ENCODE assay signal across 9 mouse cellular contexts in genomic region chr11:72037996-72038395, GRCm38 (mm10). TPM values are rescaled to one million over a fixed set of nuclear protein-coding genes. Genes with fewer than 3 reads are reported as not detected.
DNase-seq lines count a peak whose midpoint lies in the region; ATAC-seq and TF ChIP-seq lines count a peak whose summit lies in the region.
"Had no signal": no experiment of that assay in that cellular context is flagged by ENCODE, and none has a peak within 500 bp of the region (broad histone marks: within the 10 kb centered on the region; RNA-seq: fewer than 3 reads in every experiment).

No protein-coding gene starts in this region.

- peaks cover 4% of the 10 kb centered on the region; the same call in 1 of the 2 replicates for H3K4me1 ChIP-seq in cortical plate, adult 2 months (ENCODE audit: control insufficient read depth, insufficient read depth, low read length)
- peaks cover 6% of the 10 kb centered on the region for H3K4me1 ChIP-seq in small intestine, adult 2 months (ENCODE audit: control insufficient read depth, insufficient read depth, insufficient read length, low read length)

- peak; percentile 80 for DNase-seq in left cerebral cortex, adult 18-20 months (ENCODE audit: low spot score in 2 of 2)
- no peak for DNase-seq in left cerebral cortex, adult 11 months (ENCODE audit: low spot score)
- peak; percentile 68 for DNase-seq in adipocyte (ENCODE audit: low spot score)
- DNase-seq in kidney, adult 9 months: peak; percentile 60
- DNase-seq in lung, adult 18-20 months: peak; percentile 31 to 42

- no peaks in the 10 kb centered on the region; the same call in 1 of the 2 replicates for H3K27me3 ChIP-seq in small intestine, adult 2 months (ENCODE audit: control insufficient read depth, insufficient read depth, low read length)

- no peak overlapping the region for H3K27ac ChIP-seq in cortical plate, adult 2 months (ENCODE audit: insufficient read depth, low read length)
- H3K27ac ChIP-seq in small intestine, adult 2 months (ENCODE audit: insufficient read depth, low read depth, low read length): no peak overlapping the region
- H3K27ac ChIP-seq: heart, embryonic 15.5 days had no signal

- no peak overlapping the region for H3K4me3 ChIP-seq in cortical plate, adult 2 months (ENCODE audit: insufficient read depth, low read length)
- H3K4me3 ChIP-seq in small intestine, adult 2 months (ENCODE audit: low read depth, low read length): no peak overlapping the region
- H3K4me3 ChIP-seq: heart, embryonic 15.5 days had no signal

- peak; percentile 80 for TF ChIP-seq CTCF in cortical plate, adult 2 months (IDR thresholded peaks at IDR 0.05; ENCODE audit: extremely low read depth, insufficient read depth, low read length)
- peak; percentile 77; the same call in 1 of the 2 replicates for TF ChIP-seq CTCF in small intestine, adult 2 months (IDR thresholded peaks at IDR 0.05; ENCODE audit: extremely low read depth, insufficient read length, insufficient replicate concordance, low read depth, low read length)

- TF ChIP-seq POLR2A in cortical plate, adult 2 months (IDR thresholded peaks at IDR 0.05; ENCODE audit: extremely low read depth, insufficient read depth, low read length): no peak
- no peak for TF ChIP-seq POLR2A in small intestine, adult 2 months (IDR thresholded peaks at IDR 0.05; ENCODE audit: low read depth, low read length)

- no peak for ATAC-seq in erythroid progenitor cell, adult 5-6 weeks (replicated peaks; ENCODE audit: low FRiP score, poor library complexity, severe bottlenecking)

- 3% methylated on average over 4 of the region's 4 CpGs for WGBS in small intestine, adult 2 months

- H3K36me3 ChIP-seq in small intestine, adult 2 months (ENCODE audit: control insufficient read depth, insufficient read depth, low read length): no peaks in the 10 kb centered on the region
- H3K36me3 ChIP-seq: heart, embryonic 15.5 days had no signal

RNA-seq across cellular contexts. Expression of gene Aipl1, which starts 0.7 kb away (rescaled TPM):
- not detected for total RNA-seq in left cerebral cortex, adult 18-20 months (2021)
- polyA plus RNA-seq in cortical plate, adult 2 months (2012; rRNA removed): 0.04 and 0.06 TPM in 2 replicates
- 0.11 and 0.14 TPM in 2 replicates for polyA plus RNA-seq in small intestine, adult 2 months (2012; rRNA removed)
- not detected in 2 replicates for total RNA-seq in erythroid progenitor cell, adult 5-6 weeks (2015; ENCODE audit: low replicate concordance)
- total RNA-seq in erythroid progenitor cell, adult 5-6 weeks (2017; ENCODE audit: low replicate concordance): not detected in 2 replicates

RNA-seq across cellular contexts. Expression of gene Pimreg, which starts 3.8 kb away (rescaled TPM):
- not detected for total RNA-seq in left cerebral cortex, adult 18-20 months (2021)
- 0.61 and 0.92 TPM in 2 replicates for polyA plus RNA-seq in cortical plate, adult 2 months (2012; rRNA removed)
- 0.81 and 1.4 TPM in 2 replicates for polyA plus RNA-seq in small intestine, adult 2 months (2012; rRNA removed)
- 4.7 and 8.0 TPM in 2 replicates for total RNA-seq in erythroid progenitor cell, adult 5-6 weeks (2015; ENCODE audit: low replicate concordance)
- 2.6 TPM in 1 of 2 replicates, not detected in the other for total RNA-seq in erythroid progenitor cell, adult 5-6 weeks (2017; ENCODE audit: low replicate concordance)
